Mouse (Mus musculus) small intestine, adult 2 months (tissue): ENCODE measurements around the gene Gm49387. TPM values are rescaled to one million over a fixed set of nuclear protein-coding genes. Genes with fewer than 3 reads are reported as not detected.

Experiments
- H3K27ac ChIP-seq: fragments of 200-500 bp; 2 replicates; pipeline ENCODE4 v1.5.1; 2012; ENCODE audit warnings: low read depth, low read length, control low read depth, inconsistent platforms; ENCODE audit not compliant: insufficient read depth
- H3K27me3 ChIP-seq: fragments of 200-500 bp; 2 replicates; pipeline ENCODE4 v1.6.1; 2012; ENCODE audit warnings: mild to moderate bottlenecking, moderate library complexity, low read length, inconsistent platforms; ENCODE audit not compliant: control insufficient read depth, insufficient read depth
- H3K36me3 ChIP-seq: fragments of 200-500 bp; 2 replicates; pipeline ENCODE4 v1.6.1; 2012; ENCODE audit warnings: mild to moderate bottlenecking, low read length, control low read depth, inconsistent platforms; ENCODE audit not compliant: control insufficient read depth, insufficient read depth
- H3K4me1 ChIP-seq: fragments of 200-500 bp; 2 replicates; pipeline ENCODE4 v1.6.1; 2012; ENCODE audit warnings: low read length, inconsistent platforms, mixed read lengths; ENCODE audit not compliant: control insufficient read depth, insufficient read depth, insufficient read length
- H3K4me3 ChIP-seq: fragments of 200-500 bp; 2 replicates; pipeline ENCODE4 v1.5.1; 2012; ENCODE audit warnings: low read depth, mild to moderate bottlenecking, control low read depth, inconsistent platforms, low read length, moderate library complexity
- CTCF ChIP-seq: fragments of 200-500 bp; IDR thresholded peaks from 2 replicates; pipeline ENCODE4 v1.5.1; 2012; ENCODE audit warnings: low read depth, mild to moderate bottlenecking, control low read depth, inconsistent platforms, low read length, moderate library complexity, mixed read lengths; ENCODE audit not compliant: insufficient replicate concordance, insufficient read length; ENCODE audit errors: extremely low read depth
- POLR2A ChIP-seq: fragments of 200-500 bp; IDR thresholded peaks from 2 replicates; pipeline ENCODE4 v1.6.1; 2012; ENCODE audit warnings: low read depth, mild to moderate bottlenecking, control low read depth, inconsistent platforms, low read length, moderate library complexity
- WGBS: fragments of 180-500 bp; shearing (Covaris S2); methylation state at CpG from one replicate; pipeline ENCODE4 v1.1.7; 2018; 5-methylcytosine and 5-hydroxymethylcytosine counted together
- polyA plus RNA-seq: library from polyadenylated mRNA; depleted of rRNA; stranded (reverse); fragments of >200 nt; gene quantifications from 2 replicates; pipeline ENCODE4 v1.2.3, GENCODE M21; 2012

Gm49387 gene
- polyA plus RNA-seq, 1 experiment = not detected

DNA sequence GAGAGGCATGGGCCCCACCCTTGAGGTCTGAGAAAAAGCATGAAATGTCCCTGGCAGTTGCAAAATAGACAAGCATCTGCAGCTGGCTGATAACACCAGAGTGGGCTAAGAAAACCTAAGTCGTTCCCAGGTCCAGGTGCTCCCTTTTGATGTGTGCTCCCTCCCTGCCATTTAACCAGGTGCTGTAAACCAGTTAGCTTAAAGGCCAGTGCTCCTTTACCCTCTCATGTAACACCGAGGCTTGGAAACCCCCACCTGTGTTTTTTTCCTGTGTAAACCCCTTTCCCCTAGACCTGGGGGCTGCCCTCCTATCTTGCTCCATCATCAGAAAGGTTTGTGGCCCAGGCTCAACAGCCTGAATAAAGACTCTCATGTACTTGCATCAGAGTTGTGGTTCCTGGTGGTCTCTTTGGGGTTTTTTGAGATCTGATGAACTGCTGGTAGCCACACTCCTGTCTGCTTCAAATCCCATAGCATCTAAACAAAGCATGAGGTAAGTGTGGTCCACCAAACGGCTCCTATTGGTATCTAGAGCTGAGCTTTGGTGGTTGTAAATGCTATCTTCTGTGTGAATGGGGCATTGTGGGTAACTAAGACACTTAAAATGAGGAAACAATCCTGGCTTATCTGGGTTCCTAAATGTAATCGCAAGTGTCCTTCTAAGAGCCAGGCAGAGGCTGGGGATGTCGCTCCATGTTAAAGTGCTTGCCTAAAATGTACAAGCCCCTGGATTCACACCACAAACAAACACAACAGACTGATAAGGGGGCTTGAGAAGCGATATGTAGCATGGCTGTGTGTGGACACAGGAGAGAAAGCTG, 70.3 kb downstream of the Gm49387 start:
- TF ChIP-seq POLR2A = no peak
- no peak for TF ChIP-seq CTCF
- no peak overlapping the region for H3K4me3 ChIP-seq
- H3K27me3 ChIP-seq = no peaks in the 10 kb centered on the region
- H3K4me1 ChIP-seq = no peaks in the 10 kb centered on the region
- H3K27ac ChIP-seq = no peak overlapping the region
- WGBS = 50% methylated on average over 6 of the region's 6 CpGs
- H3K36me3 ChIP-seq = no peaks in the 10 kb centered on the region

DNA sequence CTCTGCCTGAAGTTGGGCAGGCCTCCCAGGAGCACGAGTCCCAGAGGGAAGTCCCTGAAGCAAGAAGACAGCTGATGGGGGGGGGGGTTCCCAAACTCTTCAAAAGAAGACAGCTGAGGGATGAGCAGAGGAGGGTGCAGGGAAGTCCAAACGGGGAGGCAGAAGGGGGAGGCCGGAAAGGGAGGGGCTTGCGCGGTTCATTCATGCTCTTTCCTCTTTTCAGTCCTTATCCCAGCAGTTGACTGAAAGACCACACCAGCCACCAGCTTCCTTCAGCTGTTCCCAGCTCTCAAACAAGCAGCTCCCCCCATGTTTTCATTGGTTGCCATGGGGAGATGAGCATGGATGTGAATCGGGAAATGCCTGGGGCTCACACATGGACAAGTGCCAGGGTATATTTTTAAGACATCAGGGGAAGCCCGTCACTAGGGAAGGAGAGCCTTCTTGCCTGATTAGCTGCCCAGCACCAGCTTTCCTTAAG, 71.5 kb downstream of the Gm49387 start:
- Histone ChIP-seq H3K27me3 (no peaks in the 10 kb centered on the region), H3K27ac (no peak overlapping the region), H3K36me3 (no peaks in the 10 kb centered on the region), H3K4me3 (no peak overlapping the region), H3K4me1 (no peaks in the 10 kb centered on the region)
- TF ChIP-seq CTCF = no peak
- no peak for TF ChIP-seq POLR2A
- 57% methylated on average over 7 of the region's 7 CpGs for WGBS

- Histone ChIP-seq H3K4me3 (no peak overlapping the region), H3K4me1 (no peaks in the 10 kb centered on the region), H3K27ac (no peak overlapping the region), H3K36me3 (no peaks in the 10 kb centered on the region), H3K27me3 (no peaks in the 10 kb centered on the region)
- 50% methylated on average over 9 of the region's 9 CpGs for WGBS
- TF ChIP-seq POLR2A = no peak
- no peak for TF ChIP-seq CTCF
Measured at GRCm38 (mm10) chr14:31565478-31566212, 75.0 kb downstream of the Gm49387 start.

GRCm38 (mm10) chr14:31564452-31565179, 76.1 kb downstream of the Gm49387 start:
- H3K27ac ChIP-seq = no peak overlapping the region
- no peak for TF ChIP-seq CTCF
- TF ChIP-seq POLR2A = no peak
- H3K27me3 ChIP-seq = no peaks in the 10 kb centered on the region
- H3K4me3 ChIP-seq = no peak overlapping the region
- no peaks in the 10 kb centered on the region for H3K36me3 ChIP-seq
- WGBS = 66% methylated on average over 6 of the region's 6 CpGs
- H3K4me1 ChIP-seq = no peaks in the 10 kb centered on the region

DNA sequence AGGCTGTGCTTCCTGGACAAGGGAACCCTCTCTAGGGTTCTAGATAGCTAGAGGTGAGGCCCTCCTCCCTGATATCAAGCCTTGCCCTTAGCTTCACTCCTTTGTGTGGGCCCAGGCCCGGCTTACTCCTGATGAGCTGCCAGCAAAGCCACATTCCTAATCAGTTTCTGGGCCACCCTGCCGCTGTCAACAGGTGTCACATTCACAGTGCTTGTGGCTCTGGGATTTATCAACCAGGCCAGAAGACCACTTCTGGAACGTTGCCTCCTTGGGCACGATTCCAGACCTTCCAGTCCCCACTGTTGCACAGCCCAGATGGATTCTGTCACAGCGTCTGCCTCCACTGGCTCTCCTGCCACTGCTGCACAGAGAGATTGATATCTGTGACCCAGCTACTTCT, 79.8 kb downstream of the Gm49387 start:
- Histone ChIP-seq H3K27me3 (no peaks in the 10 kb centered on the region), H3K27ac (no peak overlapping the region), H3K36me3 (no peaks in the 10 kb centered on the region), H3K4me3 (no peak overlapping the region), H3K4me1 (no peaks in the 10 kb centered on the region)
- WGBS = 30% methylated on average over 5 of the region's 5 CpGs
- TF ChIP-seq POLR2A = no peak
- TF ChIP-seq CTCF = no peak

DNA sequence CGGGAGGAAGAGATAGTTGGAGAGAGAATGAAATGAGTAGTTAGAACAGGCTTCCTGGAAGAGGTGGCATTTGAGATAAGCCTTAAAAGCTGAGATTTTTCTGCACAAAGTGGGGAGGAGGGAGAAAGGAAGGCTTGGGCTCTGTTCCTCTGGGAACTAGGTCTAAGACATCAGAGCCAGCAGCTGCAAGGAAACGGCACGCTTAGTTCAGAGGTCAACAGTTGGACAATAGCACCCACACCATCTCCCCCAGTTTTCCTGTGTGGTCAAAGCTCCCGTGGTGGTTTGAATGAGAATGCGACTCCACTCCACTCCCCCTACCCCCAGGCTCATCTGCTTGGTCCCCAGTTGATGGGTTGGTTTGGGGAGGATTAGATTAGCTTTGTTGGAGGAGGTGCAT, 81.5 kb downstream of the Gm49387 start:
- no peak overlapping the region for H3K27ac ChIP-seq
- TF ChIP-seq POLR2A = no peak
- no peak for TF ChIP-seq CTCF
- no peaks in the 10 kb centered on the region for H3K27me3 ChIP-seq
- no peak overlapping the region for H3K4me3 ChIP-seq
- WGBS = 58% methylated on average over 5 of the region's 5 CpGs
- H3K36me3 ChIP-seq = no peaks in the 10 kb centered on the region
- no peaks in the 10 kb centered on the region for H3K4me1 ChIP-seq
